Mouse (Mus musculus) brain, adult 2 months (tissue): ENCODE measurements around the gene Tank.
A peak's percentile ranks its signal among the peaks of the same experiment; 100 is the strongest.

ENCODE experiments used
- DNase-seq: peaks from one replicate; pipeline ENCODE4 v3.0.0; 2011; ENCODE audit warnings: low read depth, low spot score

The Tank gene

DNA sequence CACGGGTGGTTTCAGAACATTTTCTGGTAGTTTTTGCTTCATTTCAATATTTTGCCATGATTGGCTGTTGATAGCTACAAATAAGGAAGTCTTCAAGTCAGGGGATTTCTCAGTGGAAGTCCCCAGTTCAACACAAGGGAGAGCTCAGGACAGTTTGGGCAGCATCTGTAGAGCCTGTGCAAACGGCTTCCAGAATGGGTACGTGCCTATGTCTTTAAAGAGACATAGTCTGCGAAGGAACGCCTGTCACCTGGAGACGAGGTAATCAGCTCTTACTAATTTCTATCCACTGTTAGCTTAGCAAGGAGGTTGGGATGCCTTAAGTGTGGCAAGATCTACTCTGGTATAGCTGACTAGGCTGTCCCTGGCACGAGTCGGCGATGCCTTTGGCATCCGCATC lies at the start of gene Tank:
Tank (plus strand) TSS at position 153 of the 400 bp plus-strand sequence.
- DNase-seq: no peak

DNA sequence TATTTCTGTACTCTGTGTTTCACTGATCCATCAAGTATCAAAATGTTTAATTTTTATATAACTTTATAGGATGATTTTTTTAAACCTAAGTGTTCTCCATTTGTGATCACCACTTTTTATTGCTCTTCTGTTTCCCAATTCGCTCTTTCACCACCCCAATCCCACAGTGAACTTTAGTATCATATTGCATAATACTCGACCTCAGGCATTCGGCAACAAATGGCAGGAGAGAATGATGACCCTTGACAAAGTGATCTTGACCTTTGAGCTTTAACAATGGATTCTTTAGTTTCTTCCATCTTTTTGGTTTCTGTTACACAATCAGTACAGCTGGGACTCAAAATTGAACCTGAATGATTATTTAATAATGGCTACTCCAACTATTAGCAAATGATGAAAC lies 46.1 kb upstream of the Tank start:
- DNase-seq: no peak

DNA sequence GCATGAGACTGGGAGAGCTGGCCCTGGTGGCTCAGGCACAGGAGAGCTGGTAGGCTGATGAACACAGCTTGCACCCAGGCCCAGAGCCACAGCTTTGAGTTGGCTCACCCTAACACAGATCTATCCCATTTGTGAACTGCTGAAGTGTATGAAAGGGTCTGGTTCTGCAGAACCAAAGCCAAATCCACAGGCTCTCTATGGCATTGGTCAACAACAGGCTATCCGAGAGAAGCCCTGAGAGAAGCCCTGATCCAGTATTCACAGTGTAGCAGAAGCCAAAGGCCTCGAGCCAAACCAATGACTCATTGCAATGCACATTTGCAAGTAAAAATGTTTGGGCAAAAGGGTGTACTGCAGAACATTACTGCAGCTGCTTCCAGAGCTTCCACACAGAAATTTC lies 45.3 kb upstream of the Tank start:
- DNase-seq: peak; percentile 93

DNA sequence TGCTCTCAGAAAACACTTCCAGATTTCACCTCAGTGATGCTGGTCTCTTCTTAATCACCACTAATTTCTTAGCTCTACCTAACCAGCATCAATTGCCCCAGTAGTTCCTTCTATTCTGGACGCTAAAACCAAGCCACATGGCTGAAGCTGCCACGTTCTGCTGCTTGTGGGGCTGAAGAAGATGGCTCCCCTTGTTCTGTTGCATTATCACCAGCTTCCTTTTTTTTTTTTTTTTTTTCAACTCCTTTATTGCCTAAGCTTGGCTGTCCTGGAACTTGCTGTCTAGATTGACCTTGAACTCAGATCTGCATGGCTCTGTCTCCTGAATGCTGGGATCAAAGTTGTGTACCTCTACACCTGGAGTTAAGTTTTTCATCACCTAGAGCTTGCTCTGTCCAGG lies 41.5 kb upstream of the Tank start:
- no peak for DNase-seq

DNA sequence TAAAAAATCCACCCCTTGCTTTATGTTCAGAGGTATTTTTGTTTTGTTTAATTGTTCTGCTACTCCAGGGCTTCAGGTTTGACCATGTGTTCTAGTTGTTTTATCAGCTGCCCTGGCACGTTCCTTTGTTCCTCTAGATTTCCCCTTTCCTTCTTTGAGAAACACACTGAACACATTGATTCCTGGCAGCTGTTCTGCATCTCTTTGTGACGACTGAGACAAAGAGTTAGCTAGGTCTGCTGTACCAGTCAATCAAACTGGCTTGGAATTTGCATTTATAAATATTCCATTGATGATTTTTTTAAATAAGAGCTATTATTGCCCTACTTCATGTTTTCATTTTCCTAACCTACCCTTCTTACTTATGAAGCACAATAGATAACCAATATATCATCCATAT lies 39.0 kb upstream of the Tank start:
- DNase-seq: peak; percentile 3

DNA sequence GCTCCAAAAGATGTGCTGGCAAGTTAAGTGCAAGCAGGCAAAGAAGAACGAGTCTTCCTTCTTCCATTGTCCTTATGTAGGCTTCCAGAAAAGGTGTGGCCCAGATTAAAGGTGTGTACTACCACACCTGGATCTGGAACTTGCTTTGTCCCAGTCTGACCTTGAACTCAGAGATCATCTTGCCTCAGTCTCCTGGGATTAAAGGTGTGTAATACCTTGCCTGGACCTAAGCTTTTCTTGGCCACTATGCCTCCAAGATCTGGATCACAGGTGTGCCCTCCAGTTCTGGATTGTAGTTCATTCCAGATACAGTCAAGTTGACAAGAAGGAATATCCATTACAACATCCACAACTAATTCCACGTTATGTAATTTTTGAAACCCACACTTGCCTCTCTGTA lies 36.0 kb upstream of the Tank start:
- no peak for DNase-seq

DNA sequence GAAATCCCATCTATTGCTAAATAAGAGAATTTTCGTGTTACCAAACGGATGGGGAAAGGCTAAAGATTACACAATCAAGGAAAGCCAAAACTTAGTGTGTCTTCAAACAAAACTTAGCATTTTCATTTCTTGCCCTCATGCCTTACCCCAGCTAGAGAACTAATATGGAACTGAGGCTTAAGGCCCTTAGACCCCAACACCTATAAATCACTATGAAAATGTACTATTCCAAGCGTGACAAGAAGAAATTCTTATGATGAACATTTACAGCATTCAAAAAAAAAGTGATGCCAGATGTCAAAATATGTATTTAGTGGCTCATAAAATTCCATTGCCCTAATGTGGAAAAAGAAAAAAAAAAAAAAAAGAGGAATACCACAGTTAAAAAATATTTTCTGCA lies 32.7 kb upstream of the Tank start:
- no peak for DNase-seq

DNA sequence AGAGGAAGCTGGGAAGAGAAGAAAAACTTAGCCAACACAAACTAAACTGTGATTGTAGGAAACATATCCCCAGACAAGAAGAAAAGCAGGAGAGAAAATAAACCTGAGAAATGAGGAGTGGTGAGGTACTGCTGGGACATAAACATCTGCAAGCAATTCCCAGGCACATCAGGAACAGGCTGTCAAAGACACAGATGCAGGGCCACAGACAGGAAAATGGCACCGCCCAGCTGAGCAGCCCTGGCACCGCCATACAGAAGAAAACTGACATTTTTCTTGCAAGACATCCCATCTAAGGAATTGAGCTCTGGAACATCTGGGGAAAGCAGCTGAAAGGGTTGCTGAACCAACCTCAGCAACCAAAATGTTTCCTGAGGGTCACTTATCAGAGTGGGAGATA lies 30.4 kb upstream of the Tank start:
- no peak for DNase-seq

DNA sequence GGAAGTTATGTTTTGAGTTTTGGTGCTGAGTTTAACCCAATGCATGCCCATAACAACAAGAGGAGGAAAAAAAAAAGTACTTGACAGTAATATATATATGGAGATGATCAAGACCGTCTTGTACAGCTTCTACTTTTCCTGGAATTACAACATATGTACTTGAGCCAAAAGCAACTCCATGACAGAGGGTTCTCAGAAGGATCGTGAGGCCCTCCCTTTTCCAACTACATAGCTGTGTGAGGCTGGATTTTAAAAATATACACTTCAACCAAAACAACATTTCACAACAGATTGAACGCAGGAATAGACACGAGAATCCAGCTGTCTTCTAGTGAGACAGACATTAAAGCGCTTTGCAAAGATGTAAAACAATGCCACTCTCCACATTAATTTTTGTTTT lies 26.7 kb upstream of the Tank start:
- peak; percentile 38 for DNase-seq

DNA sequence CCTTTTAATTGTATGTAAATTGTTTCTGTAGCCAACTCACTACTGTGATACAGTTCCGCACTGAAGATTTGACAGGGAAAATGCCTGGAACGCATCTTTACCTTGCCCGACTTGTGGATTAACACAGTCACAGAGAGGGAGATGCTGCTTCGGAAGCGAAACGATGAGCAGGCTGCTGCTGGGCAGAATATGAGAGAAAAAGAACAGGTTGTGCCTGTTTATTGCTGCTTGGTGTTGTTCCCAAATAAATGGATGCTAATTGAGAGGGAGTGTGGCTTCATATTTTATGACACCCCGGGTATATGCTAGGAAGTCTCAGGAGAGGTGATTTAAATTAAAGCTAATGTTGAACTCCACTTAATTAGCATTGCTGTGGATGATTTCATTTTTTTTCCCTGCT lies 23.0 kb upstream of the Tank start:
- DNase-seq: peak; percentile 29

DNA sequence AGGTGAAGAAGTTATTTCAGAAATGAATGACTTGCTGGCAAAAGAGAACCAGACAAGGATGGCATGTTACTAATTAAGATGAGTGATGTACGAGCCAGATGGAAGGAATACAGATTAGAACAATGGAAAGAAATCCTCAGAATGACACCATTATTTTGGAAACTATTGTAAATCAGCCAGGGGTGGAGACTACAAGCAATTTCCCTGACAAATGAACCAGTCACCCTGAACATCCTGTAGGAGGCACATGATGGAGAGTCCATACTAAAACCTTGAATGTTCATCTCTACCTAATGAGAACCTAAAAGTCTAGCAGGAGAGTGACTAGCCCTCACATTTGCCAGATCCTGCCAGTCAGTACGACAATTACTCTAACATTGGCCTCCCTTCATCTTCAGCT lies 22.6 kb upstream of the Tank start:
- DNase-seq: no peak

DNA sequence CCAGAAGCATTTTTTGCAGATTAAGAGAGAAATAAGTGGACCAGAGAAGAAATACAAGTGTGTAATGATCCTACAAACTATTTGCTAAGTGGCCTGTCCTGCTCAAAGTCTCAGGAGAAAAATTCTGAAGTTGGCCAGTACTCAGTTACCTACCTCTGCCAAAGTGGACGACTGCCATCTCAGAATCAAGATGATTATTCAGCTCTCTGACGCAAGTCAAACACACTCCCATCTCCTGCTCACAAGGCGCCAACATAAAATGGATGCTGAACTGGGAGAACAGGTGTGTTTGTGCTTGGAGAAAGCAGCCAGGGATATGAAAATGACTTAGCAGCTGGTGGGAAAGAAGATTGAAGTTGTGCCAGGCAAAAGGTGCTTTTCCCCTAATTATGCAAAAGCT lies 21.7 kb upstream of the Tank start:
- DNase-seq: peak; percentile 13

DNA sequence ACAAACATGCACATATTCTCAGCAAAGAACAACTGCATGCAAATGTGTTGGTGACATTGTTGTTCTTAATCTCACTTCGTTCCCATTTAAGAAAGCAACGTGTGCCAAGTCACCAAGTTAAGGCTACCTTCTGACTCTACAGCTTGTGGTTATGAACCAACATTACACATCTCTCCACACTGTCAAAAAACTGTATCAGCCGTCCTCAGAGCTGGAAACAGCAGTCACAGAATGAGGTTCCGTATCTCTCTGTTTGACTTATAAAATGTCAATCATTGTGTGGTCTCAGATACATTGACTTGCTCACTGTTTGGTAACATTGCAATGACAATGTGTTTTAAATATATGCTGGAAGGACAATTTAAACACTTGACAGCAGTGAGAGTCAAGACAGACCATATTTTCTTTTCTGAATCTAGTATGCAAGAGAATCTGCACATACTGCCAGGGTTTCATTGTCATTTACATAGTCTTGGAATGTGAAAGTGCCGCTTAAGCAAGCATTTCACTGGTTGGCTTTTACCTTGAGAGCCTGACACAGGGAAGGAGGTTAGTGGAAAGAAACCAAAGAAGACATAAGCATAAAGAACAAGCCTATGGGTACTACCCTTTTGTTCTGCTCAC lies 20.4 kb upstream of the Tank start:
- DNase-seq: no peak

DNA sequence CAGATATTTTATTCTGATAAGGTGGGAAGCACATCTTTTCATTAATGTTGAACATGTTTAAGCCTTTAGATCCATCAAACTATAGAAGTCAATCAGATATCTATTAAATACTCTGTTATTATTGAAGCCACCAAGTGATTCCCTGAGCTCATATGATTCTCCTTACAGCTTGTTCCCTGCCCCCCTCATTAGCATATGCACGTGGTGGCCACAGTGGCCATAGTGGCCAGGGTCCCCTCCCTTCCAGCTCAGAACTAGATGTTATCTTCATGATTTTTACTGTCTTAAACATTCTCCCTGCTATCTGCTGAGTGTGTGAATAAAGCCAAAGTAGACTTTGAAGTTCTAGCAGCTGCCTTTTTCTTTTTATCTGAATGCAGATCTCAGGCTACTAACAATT lies 17.3 kb upstream of the Tank start:
- no peak for DNase-seq

DNA sequence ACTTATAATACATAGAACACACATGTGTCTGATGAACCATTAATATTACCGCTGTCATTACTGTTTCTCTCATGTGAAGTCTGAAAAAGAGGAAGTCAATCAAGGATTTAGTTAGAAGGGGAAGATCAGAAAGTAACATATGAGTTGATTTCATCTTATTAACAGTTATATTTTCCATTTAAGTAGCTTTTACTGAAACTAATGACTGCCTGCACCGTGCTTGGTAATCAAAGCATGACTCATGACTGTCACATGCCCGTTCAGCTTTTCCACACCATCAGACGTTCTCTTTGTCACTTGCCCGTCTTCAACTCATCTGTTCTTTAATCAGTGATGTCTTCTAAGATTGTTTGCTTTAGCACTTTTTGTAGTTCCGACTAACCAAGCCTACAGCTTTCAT lies 15.2 kb upstream of the Tank start:
- peak; percentile 10 for DNase-seq

DNA sequence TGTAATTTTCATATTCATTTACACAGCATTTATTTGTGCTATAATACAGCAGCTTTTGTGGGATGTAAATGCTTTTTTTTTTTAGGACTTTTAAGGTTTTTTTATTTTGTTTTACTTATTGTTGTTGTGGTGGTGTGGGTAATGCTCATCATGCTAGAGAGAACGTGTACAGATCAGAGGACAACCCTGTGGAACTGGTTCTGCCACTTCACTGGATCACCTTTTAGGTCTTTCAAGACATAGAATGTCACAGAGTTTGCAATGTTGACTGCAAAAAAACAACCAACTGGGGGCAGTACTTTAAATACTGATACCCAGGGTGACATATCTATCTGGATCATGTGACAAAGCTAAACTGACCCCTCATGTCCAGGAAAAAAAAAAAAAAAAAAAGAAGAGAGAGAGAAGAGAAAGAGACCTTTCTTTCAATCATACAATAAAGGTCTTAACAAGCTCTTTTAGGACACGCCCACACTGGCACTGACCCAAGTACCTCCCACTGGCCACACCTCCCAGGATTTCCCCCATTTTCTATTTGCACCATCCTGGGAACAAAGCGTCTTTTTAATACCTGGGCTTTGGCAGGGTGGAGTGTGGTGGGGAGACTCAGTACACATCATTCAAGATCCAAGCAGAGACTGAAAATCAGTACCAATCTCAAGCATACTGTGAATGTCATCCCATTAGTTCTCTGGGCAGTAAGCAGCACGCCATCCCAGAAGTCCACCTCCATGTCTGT lies 11.2 kb upstream of the Tank start:
- peak; percentile 26 for DNase-seq

DNA sequence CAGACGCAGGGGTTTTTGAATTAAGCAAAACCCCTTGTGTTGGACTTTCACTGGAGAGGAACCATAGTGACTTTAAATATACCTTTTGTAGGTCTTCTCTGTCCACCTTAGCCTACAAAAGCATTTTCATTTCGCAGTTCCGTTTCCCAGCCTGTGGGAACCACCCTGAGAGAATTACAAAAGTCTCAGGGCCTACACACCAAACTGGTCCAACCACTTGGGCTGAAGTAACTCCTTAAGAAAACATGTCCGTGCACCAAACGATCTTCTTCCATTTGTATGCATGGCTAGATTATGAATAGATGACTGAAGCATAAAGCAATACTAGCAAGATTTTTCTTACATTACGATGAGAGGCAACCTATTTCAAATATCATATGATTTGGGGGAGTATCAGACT lies 9.2 kb upstream of the Tank start:
- no peak for DNase-seq

DNA sequence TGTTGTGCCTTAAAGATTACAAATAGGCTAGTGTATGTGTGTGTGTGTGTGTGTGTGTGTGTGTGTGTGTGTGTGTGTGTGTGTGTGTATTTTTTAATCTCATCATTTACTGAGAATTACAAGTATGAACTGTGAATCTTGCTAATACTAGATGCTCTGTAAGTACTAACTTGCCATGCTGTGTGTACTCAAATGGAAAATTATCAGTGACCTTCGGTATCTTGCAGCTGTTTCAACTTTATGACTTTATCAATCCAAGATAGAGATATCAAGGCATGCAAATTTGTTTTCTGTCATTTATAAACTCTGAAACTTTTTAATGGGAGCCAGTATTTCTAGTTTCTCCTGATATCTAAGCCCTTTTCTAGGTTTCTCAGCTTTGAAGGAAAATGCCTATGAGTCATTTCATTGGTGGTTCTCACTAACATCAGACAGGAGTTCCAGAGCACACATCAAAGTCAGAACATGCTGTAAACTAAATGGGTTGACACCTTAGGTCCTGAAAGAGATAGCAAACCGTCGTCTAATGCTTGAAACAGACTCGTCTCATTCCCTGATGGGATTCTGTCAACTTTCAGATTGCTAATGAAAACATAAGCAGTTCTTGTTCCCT lies 6.9 kb upstream of the Tank start:
- DNase-seq: peak; percentile 9

DNA sequence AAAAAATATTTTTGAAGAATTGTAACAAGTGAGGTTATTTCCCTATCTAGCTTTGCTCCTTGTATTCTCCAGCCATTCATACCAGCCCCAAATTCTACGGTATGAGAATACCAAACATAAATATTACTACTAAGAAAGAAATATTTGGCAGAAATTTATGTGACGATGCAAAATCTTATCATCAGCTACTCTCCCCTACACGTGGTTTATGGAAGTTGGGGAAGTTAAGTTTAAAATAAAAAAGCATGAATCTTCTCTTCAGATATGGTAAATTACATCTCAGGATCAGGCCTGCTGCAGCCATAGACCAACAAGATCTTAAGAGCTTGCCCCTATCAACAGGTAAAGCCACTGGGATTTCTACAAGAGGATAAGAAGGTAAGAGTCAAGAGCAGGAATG lies 1.9 kb upstream of the Tank start:
- no peak for DNase-seq

DNA sequence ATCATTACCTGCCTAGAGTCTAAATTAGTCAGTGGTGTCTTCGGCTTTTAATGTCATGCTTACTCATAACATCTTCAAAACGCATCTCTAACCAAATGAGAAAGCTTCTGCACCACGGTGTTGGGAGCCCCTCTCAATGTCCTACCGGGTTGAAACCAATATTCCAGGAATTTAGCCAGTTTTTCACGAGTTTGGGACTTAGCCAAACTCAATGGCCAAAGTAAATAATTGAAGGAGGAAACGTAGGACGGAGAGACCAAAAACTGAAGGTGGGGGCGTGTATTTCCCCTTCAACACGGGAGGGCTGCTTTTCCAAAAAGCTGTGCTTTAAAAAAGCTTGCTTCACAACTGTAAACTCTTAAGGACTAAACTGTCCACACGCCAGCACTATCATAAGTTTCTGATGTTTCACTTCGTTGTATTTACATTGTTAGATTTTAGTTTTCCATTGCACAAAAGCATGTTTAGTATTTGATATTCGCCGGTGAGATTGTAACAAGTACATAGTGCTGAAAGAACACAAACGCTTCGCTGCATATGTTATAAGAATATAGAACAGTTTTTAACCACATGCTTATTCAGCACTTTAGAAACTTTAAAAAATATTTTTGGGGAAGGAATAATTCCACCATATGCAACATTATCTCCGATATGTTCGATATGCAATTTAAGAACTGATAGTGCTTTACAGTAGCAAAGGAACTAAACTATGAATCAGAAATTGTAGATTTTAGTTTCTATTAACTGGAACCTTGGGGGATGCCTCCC lies 1.3 kb upstream of the Tank start:
- DNase-seq: no peak

DNA sequence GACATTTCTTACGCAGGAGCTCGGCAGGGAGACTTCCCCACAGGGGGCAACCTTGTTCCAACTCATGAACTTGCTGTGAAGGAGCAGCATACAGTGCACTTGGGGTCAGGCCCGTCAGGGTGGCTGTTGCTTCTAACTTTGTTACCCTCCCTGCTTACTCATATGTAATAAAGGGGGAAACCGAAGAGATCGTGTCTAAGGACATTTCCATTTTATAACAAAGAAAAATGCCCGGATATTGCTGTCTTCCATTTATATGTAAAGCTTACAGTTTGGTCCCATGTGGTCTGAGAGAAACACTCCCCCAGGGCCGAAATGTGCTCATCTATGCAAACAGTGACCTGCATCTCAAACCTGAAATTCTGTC lies 706 bp upstream of the Tank start:
- DNase-seq: no peak

DNA sequence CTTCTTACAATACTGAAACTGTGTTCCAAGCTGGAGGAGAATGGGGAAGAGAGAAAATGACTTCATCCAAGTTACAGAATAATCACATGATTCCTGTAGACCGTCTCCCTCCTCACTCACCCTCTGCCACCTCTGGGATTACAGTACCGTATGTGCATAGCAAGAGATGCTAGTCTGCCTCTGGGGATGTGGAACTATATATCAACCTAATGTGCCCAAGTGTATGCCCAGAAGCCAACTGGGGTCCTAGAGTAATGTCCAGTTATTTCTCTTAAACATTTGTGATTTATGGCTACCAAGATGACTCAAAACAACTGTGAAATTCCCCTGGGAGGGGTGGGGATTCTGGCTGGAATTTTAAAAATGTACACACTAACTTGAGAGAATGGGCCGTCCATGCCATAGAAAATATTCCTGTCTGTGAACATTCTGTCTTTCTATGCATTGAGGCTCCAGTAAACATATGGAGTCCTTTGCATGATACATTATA lies 1.2 kb downstream of the Tank start:
- DNase-seq: no peak
